Mouse (Mus musculus) heart, embryonic 13.5 days (tissue): ENCODE measurements at regions not wholly inside any gene's neighbourhood (a gene's known extent, or its start where the extent isn't known, plus 50 kb on each side); places are given as distances from the start of the nearest gene placed in this dataset.
"Not testable (repeated sequence)": the region's sequence is repeated elsewhere in the genome, so short reads cannot be mapped to it uniquely, and the experiment has no call there.

ENCODE experiments used
- ATAC-seq: fragments of 200-750 bp; cut with Nextera tagmentation; 2 replicates; pipeline ENCODE4 v1.8.0; 2017; ENCODE audit warnings: moderate TSS enrichment; ENCODE audit not compliant: insufficient number of reproducible peaks, low FRiP score, low TSS enrichment; ENCODE audit errors: extremely low read depth
- H3K27ac ChIP-seq: fragments of 300-500 bp; sonication (generic); replicated peaks from 2 replicates; pipeline ENCODE4 v1.5.1; 2015; ENCODE audit warnings: moderate library complexity, mild to moderate bottlenecking, inconsistent platforms
- H3K27me3 ChIP-seq: fragments of 300-500 bp; sonication (generic); replicated peaks from 2 replicates; pipeline ENCODE4 v1.6.1; 2015; ENCODE audit warnings: mild to moderate bottlenecking, inconsistent platforms
- H3K36me3 ChIP-seq: fragments of 300-500 bp; sonication (generic); 2 replicates; pipeline ENCODE4 v1.6.1; 2015; ENCODE audit warnings: mild to moderate bottlenecking, inconsistent platforms
- H3K4me1 ChIP-seq: fragments of 300-500 bp; sonication (generic); 2 replicates; pipeline ENCODE4 v1.6.1; 2015; ENCODE audit warnings: inconsistent platforms
- H3K4me2 ChIP-seq: fragments of 300-500 bp; sonication (generic); 2 replicates; pipeline ENCODE4 v1.6.1; 2015; ENCODE audit warnings: inconsistent platforms, mild to moderate bottlenecking, moderate library complexity
- H3K4me3 ChIP-seq: fragments of 300-500 bp; sonication (generic); 2 replicates; pipeline ENCODE4 v1.5.1; 2015; ENCODE audit warnings: moderate library complexity, mild to moderate bottlenecking, inconsistent platforms
- H3K9ac ChIP-seq: fragments of 300-500 bp; sonication (generic); 2 replicates; pipeline ENCODE4 v1.6.1; 2015; ENCODE audit warnings: inconsistent platforms, mild to moderate bottlenecking, moderate library complexity
- H3K9me3 ChIP-seq: fragments of 300-500 bp; sonication (generic); 2 replicates; pipeline ENCODE4 v1.6.1; 2016; ENCODE audit warnings: inconsistent platforms
- WGBS: fragments of 180-500 bp; shearing (Covaris S2); methylation state at CpG from one replicate; pipeline ENCODE4 v1.1.7; 2015; ENCODE audit warnings: mixed read lengths; 5-methylcytosine and 5-hydroxymethylcytosine counted together

GRCm38 (mm10) chr1:23316288-23316687, 81.3 kb downstream of the Ogfrl1 start:
- ATAC-seq, H3K9ac ChIP-seq, H3K4me1 ChIP-seq, H3K36me3 ChIP-seq, H3K9me3 ChIP-seq, H3K4me2 ChIP-seq, H3K4me3 ChIP-seq, H3K27ac ChIP-seq, H3K27me3 ChIP-seq: not testable (repeated sequence)
- 95% methylated on average over 2 of the region's 2 CpGs for WGBS

- WGBS, result 75% methylated on average over 2 of the region's 2 CpGs
These were observed 82.7 kb downstream of the Ogfrl1 start for GRCm38 (mm10) chr1:23314863-23315262.

GRCm38 (mm10) chr1:23292718-23293117, 104.9 kb downstream of the Ogfrl1 start:
- ATAC-seq, result no peak
- no peaks in the 10 kb centered on the region for H3K27me3 ChIP-seq
- H3K9me3 ChIP-seq, result no peaks in the 10 kb centered on the region
- H3K27ac ChIP-seq, result no peak overlapping the region
- WGBS, result 100% methylated on average over 1 of the region's 1 CpGs
- no peak overlapping the region for H3K9ac ChIP-seq
- H3K4me3 ChIP-seq, result no peak overlapping the region
- H3K4me2 ChIP-seq, result no peak overlapping the region
- H3K36me3 ChIP-seq, result peaks cover 20% of the 10 kb centered on the region
- no peaks in the 10 kb centered on the region for H3K4me1 ChIP-seq

More at GRCm38 (mm10) chr1:23314863-23315262, 82.7 kb downstream of the Ogfrl1 start:
- not testable (repeated sequence) for ATAC-seq, H3K4me1 ChIP-seq, H3K27me3 ChIP-seq, H3K4me3 ChIP-seq, H3K9ac ChIP-seq, H3K27ac ChIP-seq, H3K4me2 ChIP-seq
- Histone ChIP-seq H3K9me3 (peaks cover 11% of the 10 kb centered on the region; the same call in 1 of the 2 replicates), H3K36me3 (peaks cover 12% of the 10 kb centered on the region; the same call in 1 of the 2 replicates)

GRCm38 (mm10) chr1:23286741-23287140, 110.8 kb downstream of the Ogfrl1 start:
- 24% methylated on average over 4 of the region's 4 CpGs for WGBS

GRCm38 (mm10) chr1:23282870-23283219, 114.7 kb downstream of the Ogfrl1 start:
- ATAC-seq, result no peak
- peaks cover 44% of the 10 kb centered on the region for H3K4me1 ChIP-seq
- H3K9ac ChIP-seq, result no peak overlapping the region
- H3K4me2 ChIP-seq, result peak overlapping the region; percentile 8; the same call in 1 of the 2 replicates
- H3K4me3 ChIP-seq, result no peak overlapping the region
- peaks cover 43% of the 10 kb centered on the region for H3K36me3 ChIP-seq
- WGBS, result 83% methylated on average over 4 of the region's 4 CpGs
- H3K9me3 ChIP-seq, result no peaks in the 10 kb centered on the region
- H3K27ac ChIP-seq, result peak overlapping the region; percentile 43
- H3K27me3 ChIP-seq, result no peaks in the 10 kb centered on the region

More at GRCm38 (mm10) chr1:23286741-23287140, 110.8 kb downstream of the Ogfrl1 start:
- Histone ChIP-seq H3K9ac (no peak overlapping the region), H3K27ac (no peak overlapping the region), H3K9me3 (no peaks in the 10 kb centered on the region), H3K4me3 (no peak overlapping the region), H3K27me3 (no peaks in the 10 kb centered on the region), H3K4me2 (no peak overlapping the region), H3K4me1 (peaks cover 23% of the 10 kb centered on the region), H3K36me3 (peaks cover 18% of the 10 kb centered on the region)
- no peak for ATAC-seq

GRCm38 (mm10) chr1:23282215-23282869, 115.2 kb downstream of the Ogfrl1 start:
- 78% methylated on average over 2 of the region's 2 CpGs for WGBS
- peak overlapping the region; percentile 61 for H3K27ac ChIP-seq
- H3K36me3 ChIP-seq, result peaks cover 48% of the 10 kb centered on the region

GRCm38 (mm10) chr1:23279827-23280226, 117.7 kb downstream of the Ogfrl1 start:
- Histone ChIP-seq H3K9ac (no peak overlapping the region), H3K27ac (peak overlapping the region; percentile 59), H3K9me3 (no peaks in the 10 kb centered on the region), H3K4me2 (no peak overlapping the region), H3K27me3 (no peaks in the 10 kb centered on the region), H3K4me3 (no peak overlapping the region), H3K36me3 (peaks cover 60% of the 10 kb centered on the region), H3K4me1 (peaks cover 58% of the 10 kb centered on the region)
- ATAC-seq, result peak; percentile 32
- 56% methylated on average over 2 of the region's 2 CpGs for WGBS

More at GRCm38 (mm10) chr1:23282215-23282869, 115.2 kb downstream of the Ogfrl1 start:
- Histone ChIP-seq H3K9me3 (no peaks in the 10 kb centered on the region), H3K4me2 (peak overlapping the region; percentile 8; the same call in 1 of the 2 replicates), H3K9ac (no peak overlapping the region), H3K4me3 (no peak overlapping the region), H3K4me1 (peaks cover 45% of the 10 kb centered on the region), H3K27me3 (no peaks in the 10 kb centered on the region)
- ATAC-seq, result peak; percentile 92

- WGBS, result 20% methylated on average over 6 of the region's 6 CpGs
- no peak for ATAC-seq
- peak overlapping the region; percentile 62 for H3K4me2 ChIP-seq
- H3K9ac ChIP-seq, result peak overlapping the region; percentile 65; the same call in 1 of the 2 replicates
- H3K4me3 ChIP-seq, result peak overlapping the region; percentile 35
- H3K27ac ChIP-seq, result peak overlapping the region; percentile 86
- H3K9me3 ChIP-seq, result no peaks in the 10 kb centered on the region
- H3K27me3 ChIP-seq, result no peaks in the 10 kb centered on the region
- H3K4me1 ChIP-seq, result peaks cover 58% of the 10 kb centered on the region
- peaks cover 22% of the 10 kb centered on the region for H3K36me3 ChIP-seq
These were observed 125.5 kb downstream of the Ogfrl1 start for GRCm38 (mm10) chr1:23272077-23272476.

GRCm38 (mm10) chr1:23270910-23271822, 126.4 kb downstream of the Ogfrl1 start:
- Histone ChIP-seq H3K36me3 (peaks cover 14% of the 10 kb centered on the region), H3K4me1 (peaks cover 56% of the 10 kb centered on the region), H3K9ac (peak overlapping the region; percentile 68), H3K4me3 (peak overlapping the region; percentile 35), H3K27ac (peak overlapping the region; percentile 86), H3K4me2 (peak overlapping the region; percentile 62), H3K27me3 (no peaks in the 10 kb centered on the region), H3K9me3 (no peaks in the 10 kb centered on the region)
- peak; percentile 68; the same call in 1 of the 2 replicates for ATAC-seq
- WGBS, result 21% methylated on average over 6 of the region's 6 CpGs

- ATAC-seq, result no peak
- Histone ChIP-seq H3K36me3 (peaks cover 7% of the 10 kb centered on the region), H3K4me1 (peaks cover 63% of the 10 kb centered on the region), H3K9me3 (no peaks in the 10 kb centered on the region), H3K4me3 (no peak overlapping the region), H3K4me2 (no peak overlapping the region), H3K9ac (no peak overlapping the region), H3K27me3 (no peaks in the 10 kb centered on the region), H3K27ac (no peak overlapping the region)
These were observed 129.5 kb downstream of the Ogfrl1 start for GRCm38 (mm10) chr1:23268062-23268461.

- peak overlapping the region; percentile 53; the same call in 1 of the 2 replicates for H3K27ac ChIP-seq
- H3K9ac ChIP-seq, result no peak overlapping the region
- no peak overlapping the region for H3K4me3 ChIP-seq
- H3K27me3 ChIP-seq, result no peaks in the 10 kb centered on the region
- H3K9me3 ChIP-seq, result no peaks in the 10 kb centered on the region
- 76% methylated on average over 3 of the region's 3 CpGs for WGBS
- no peak overlapping the region for H3K4me2 ChIP-seq
- ATAC-seq, result no peak
- peaks cover 49% of the 10 kb centered on the region for H3K4me1 ChIP-seq
- peaks cover 6% of the 10 kb centered on the region for H3K36me3 ChIP-seq
These were observed 131.9 kb downstream of the Ogfrl1 start for GRCm38 (mm10) chr1:23265556-23266232.
